Mouse (Mus musculus): ENCODE data around the gene Zfp692. TPM values are rescaled to one million over a fixed set of nuclear protein-coding genes. Genes with fewer than 3 reads are reported as not detected.

Zfp692 gene
- polyA plus RNA-seq, 1 experiment from 2014 or later, result 3.9 TPM

DNA sequence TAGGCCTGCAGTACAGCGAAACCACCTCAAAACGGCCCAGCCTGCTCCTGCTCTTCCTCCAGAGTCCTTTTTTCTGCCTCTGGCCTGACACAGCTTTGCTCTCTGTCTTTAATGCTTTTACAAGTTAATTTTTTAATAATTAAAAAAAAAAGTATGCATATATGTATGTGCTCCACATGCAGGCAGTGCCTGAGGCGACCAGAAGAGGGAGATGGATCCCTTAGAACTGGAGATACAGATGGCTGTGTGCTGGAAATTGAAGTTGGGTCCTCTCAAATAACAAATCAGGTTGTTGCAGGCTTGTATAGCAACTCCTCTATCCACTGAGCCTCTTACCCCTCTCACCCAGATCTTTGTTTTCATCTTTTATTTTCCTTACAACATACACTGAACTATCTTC, 19.9 kb downstream of the Zfp692 start:
- Histone ChIP-seq H3K4me2 (replicated peaks; ENCODE audit: low read depth) (no peak overlapping the region), H3K27ac (ENCODE audit: low read depth, low read length) (no peak overlapping the region), H3K4me1 (replicated peaks; ENCODE audit: control insufficient read depth, insufficient read depth, low read length) (peaks cover 14% of the 10 kb centered on the region), H3K9ac (ENCODE audit: low read depth, low read length) (no peak overlapping the region), H3K36me3 (ENCODE audit: control insufficient read depth, insufficient read depth) (peaks cover 6% of the 10 kb centered on the region), H3K4me3 (ENCODE audit: low read depth, low read length) (no peak overlapping the region), H3K27me3 (replicated peaks; ENCODE audit: control insufficient read depth, insufficient read depth, low read length) (no peaks in the 10 kb centered on the region), H3K9me3 (ENCODE audit: control insufficient read depth) (no peaks in the 10 kb centered on the region)
- TF ChIP-seq CTCF (IDR thresholded peaks at IDR 0.05; ENCODE audit: low read depth), result peak; percentile 39
- WGBS, result 97% methylated on average over 3 of the region's 3 CpGs
- ATAC-seq, result no peak

DNA sequence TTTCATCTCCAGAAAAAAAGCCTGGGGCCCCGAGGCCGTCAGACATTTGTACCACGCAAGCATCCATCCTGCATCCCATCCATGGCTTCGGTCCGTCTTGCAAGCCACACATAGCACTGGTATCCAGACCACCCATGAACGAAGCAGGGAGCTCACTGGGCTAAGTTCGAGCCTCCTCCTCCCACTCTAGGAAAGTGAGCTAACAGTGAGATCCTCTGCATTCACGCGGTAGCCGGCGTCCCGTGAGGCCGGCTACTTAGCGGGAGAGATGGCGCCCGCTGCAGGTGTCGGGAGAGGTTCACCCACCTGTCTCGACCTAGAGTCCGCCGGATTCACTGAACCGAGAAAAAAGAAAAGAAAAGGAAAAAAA, 23.0 kb downstream of the Zfp692 start:
- peak overlapping the region; percentile 71; the same call in 1 of the 2 replicates for H3K27ac ChIP-seq (ENCODE audit: low read depth, low read length)
- peaks cover 15% of the 10 kb centered on the region for H3K4me1 ChIP-seq (replicated peaks; ENCODE audit: control insufficient read depth, insufficient read depth, low read length)
- peak; percentile 15 for ATAC-seq
- H3K4me3 ChIP-seq (ENCODE audit: low read depth, low read length), result peak overlapping the region; percentile 77
- H3K27me3 ChIP-seq (replicated peaks; ENCODE audit: control insufficient read depth, insufficient read depth, low read length), result no peaks in the 10 kb centered on the region
- H3K36me3 ChIP-seq (ENCODE audit: control insufficient read depth, insufficient read depth), result peaks cover 20% of the 10 kb centered on the region
- peak overlapping the region; percentile 85 for H3K4me2 ChIP-seq (replicated peaks; ENCODE audit: low read depth)
- no peaks in the 10 kb centered on the region for H3K9me3 ChIP-seq (ENCODE audit: control insufficient read depth)
- peak overlapping the region; percentile 60 for H3K9ac ChIP-seq (ENCODE audit: low read depth, low read length)
- WGBS, result under 1% methylated on average over 21 of the region's 21 CpGs
- TF ChIP-seq CTCF (IDR thresholded peaks at IDR 0.05; ENCODE audit: low read depth), result peak; percentile 27

- H3K4me1 ChIP-seq (replicated peaks; ENCODE audit: control insufficient read depth, insufficient read depth, low read length), result peaks cover 15% of the 10 kb centered on the region
- H3K36me3 ChIP-seq (ENCODE audit: control insufficient read depth, insufficient read depth), result peaks cover 21% of the 10 kb centered on the region
- under 1% methylated on average over 52 of the region's 52 CpGs for WGBS
- ATAC-seq, result peak; percentile 93
- no peaks in the 10 kb centered on the region for H3K27me3 ChIP-seq (replicated peaks; ENCODE audit: control insufficient read depth, insufficient read depth, low read length)
- TF ChIP-seq CTCF (IDR thresholded peaks at IDR 0.05; ENCODE audit: low read depth), result no peak
- peak within 1 kb of the TSS; percentile 62 for H3K9ac ChIP-seq (ENCODE audit: low read depth, low read length)
- peak within 1 kb of the TSS; percentile 77 for H3K4me3 ChIP-seq (ENCODE audit: low read depth, low read length)
- H3K9me3 ChIP-seq (ENCODE audit: control insufficient read depth), result no peaks in the 10 kb centered on the region
- peak within 1 kb of the TSS; percentile 85 for H3K4me2 ChIP-seq (replicated peaks; ENCODE audit: low read depth)
- H3K27ac ChIP-seq (ENCODE audit: low read depth, low read length), result peak within 1 kb of the TSS; percentile 71
Measured at GRCm38 (mm10) chr11:58330276-58331148, 23.6 kb downstream of the Zfp692 start, which contains the start of the genes Zfp672 and Sh3bp5l. Gene Zfp672 (minus strand): TSS chr11:58330339. Gene Sh3bp5l (plus strand): TSS chr11:58330724.

GRCm38 (mm10) chr11:58331149-58331495, 24.3 kb downstream of the Zfp692 start:
- Histone ChIP-seq H3K27ac (ENCODE audit: low read depth, low read length) (peak overlapping the region; percentile 58; the same call in 1 of the 2 replicates), H3K36me3 (ENCODE audit: control insufficient read depth, insufficient read depth) (peaks cover 21% of the 10 kb centered on the region), H3K27me3 (replicated peaks; ENCODE audit: control insufficient read depth, insufficient read depth, low read length) (no peaks in the 10 kb centered on the region), H3K4me2 (replicated peaks; ENCODE audit: low read depth) (peak overlapping the region; percentile 85), H3K4me1 (replicated peaks; ENCODE audit: control insufficient read depth, insufficient read depth, low read length) (peaks cover 15% of the 10 kb centered on the region), H3K4me3 (ENCODE audit: low read depth, low read length) (peak overlapping the region; percentile 77), H3K9ac (ENCODE audit: low read depth, low read length) (peak overlapping the region; percentile 62), H3K9me3 (ENCODE audit: control insufficient read depth) (no peaks in the 10 kb centered on the region)
- ATAC-seq, result no peak; the same call in 1 of the 2 replicates
- TF ChIP-seq CTCF (IDR thresholded peaks at IDR 0.05; ENCODE audit: low read depth), result no peak
- WGBS, result 7% methylated on average over 10 of the region's 10 CpGs

GRCm38 (mm10) chr11:58331546-58331945, 24.7 kb downstream of the Zfp692 start:
- no peak for TF ChIP-seq CTCF (IDR thresholded peaks at IDR 0.05; ENCODE audit: low read depth)
- no peak for ATAC-seq
- H3K4me2 ChIP-seq (replicated peaks; ENCODE audit: low read depth), result peak overlapping the region; percentile 85
- peaks cover 21% of the 10 kb centered on the region for H3K36me3 ChIP-seq (ENCODE audit: control insufficient read depth, insufficient read depth)
- whole genome bisulfite sequencing, result 62% methylated on average over 6 of the region's 6 CpGs
- peaks cover 15% of the 10 kb centered on the region for H3K4me1 ChIP-seq (replicated peaks; ENCODE audit: control insufficient read depth, insufficient read depth, low read length)
- 0 out of 2 replicates have a peak overlapping the region, but pooled peaks have one; percentile 28 for H3K27ac ChIP-seq (ENCODE audit: low read depth, low read length)
- H3K9ac ChIP-seq (ENCODE audit: low read depth, low read length), result peak overlapping the region; percentile 62
- no peaks in the 10 kb centered on the region for H3K9me3 ChIP-seq (ENCODE audit: control insufficient read depth)
- peak overlapping the region; percentile 77 for H3K4me3 ChIP-seq (ENCODE audit: low read depth, low read length)
- H3K27me3 ChIP-seq (replicated peaks; ENCODE audit: control insufficient read depth, insufficient read depth, low read length), result no peaks in the 10 kb centered on the region

GRCm38 (mm10) chr11:58334746-58335145, 27.9 kb downstream of the Zfp692 start:
- peaks cover 35% of the 10 kb centered on the region for H3K36me3 ChIP-seq (ENCODE audit: control insufficient read depth, insufficient read depth)
- no peak for ATAC-seq
- peaks cover 10% of the 10 kb centered on the region; the same call in 1 of the 2 replicates for H3K4me1 ChIP-seq (replicated peaks; ENCODE audit: control insufficient read depth, insufficient read depth, low read length)
- WGBS, result 76% methylated on average over 3 of the region's 3 CpGs
- TF ChIP-seq CTCF (IDR thresholded peaks at IDR 0.05; ENCODE audit: low read depth), result no peak
- H3K9ac ChIP-seq (ENCODE audit: low read depth, low read length), result no peak overlapping the region
- H3K4me3 ChIP-seq (ENCODE audit: low read depth, low read length), result no peak overlapping the region
- no peaks in the 10 kb centered on the region for H3K27me3 ChIP-seq (replicated peaks; ENCODE audit: control insufficient read depth, insufficient read depth, low read length)
- H3K27ac ChIP-seq (ENCODE audit: low read depth, low read length), result no peak overlapping the region
- H3K9me3 ChIP-seq (ENCODE audit: control insufficient read depth), result no peaks in the 10 kb centered on the region
- no peak overlapping the region for H3K4me2 ChIP-seq (replicated peaks; ENCODE audit: low read depth)
